In the genomic region with DNA sequence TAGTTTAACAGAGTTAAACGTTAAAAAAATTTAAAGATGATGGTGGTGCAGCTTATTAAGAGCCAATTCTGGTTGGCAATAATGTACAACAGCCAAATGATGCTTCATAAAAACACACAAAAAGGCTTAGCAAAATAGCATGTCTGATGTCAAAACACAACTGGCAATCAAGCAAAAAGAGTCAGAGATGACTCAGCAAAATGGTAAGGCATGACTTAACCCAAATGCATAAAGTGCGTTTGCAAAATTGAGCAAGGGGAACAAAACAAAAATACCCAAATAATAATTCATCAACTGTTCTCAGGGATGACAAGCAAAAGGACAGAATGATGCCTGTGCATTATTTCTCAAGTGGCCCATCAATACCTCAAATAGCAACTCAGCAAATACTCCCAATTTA, we compare ENCODE assay signal across 31 mouse cellular contexts.
"Had no signal": no experiment of that assay in that cellular context is flagged by ENCODE, and none has a peak within 500 bp of the region (broad histone marks: within the 10 kb centered on the region; RNA-seq: fewer than 3 reads in every experiment).

No protein-coding gene starts in this region.

- H3K9me3 ChIP-seq: limb, embryonic 10.5 days; limb, embryonic 12.5 days; limb, embryonic 13.5 days; limb, embryonic 15.5 days; liver, embryonic 12.5 days; liver, embryonic 13.5 days; liver, embryonic 15.5 days; lung, embryonic 15.5 days; megakaryocyte, embryonic 14.5 days; midbrain, embryonic 10.5 days; midbrain, embryonic 12.5 days; midbrain, embryonic 13.5 days; midbrain, embryonic 15.5 days; neural tube, embryonic 12.5 days had no signal

- H3K4me2 ChIP-seq: limb, embryonic 12.5 days; limb, embryonic 13.5 days; limb, embryonic 15.5 days; liver, embryonic 12.5 days; liver, embryonic 13.5 days; liver, embryonic 15.5 days; lung, embryonic 14.5 days; lung, embryonic 15.5 days; midbrain, embryonic 11.5 days; midbrain, embryonic 12.5 days; midbrain, embryonic 13.5 days; midbrain, embryonic 15.5 days; neural tube, embryonic 12.5 days had no signal

- H3K27me3 ChIP-seq: limb, embryonic 12.5 days; limb, embryonic 13.5 days; limb, embryonic 15.5 days; liver, embryonic 12.5 days; liver, embryonic 13.5 days; liver, embryonic 15.5 days; lung, embryonic 15.5 days; megakaryocyte, embryonic 14.5 days; midbrain, embryonic 12.5 days; midbrain, embryonic 13.5 days; midbrain, embryonic 15.5 days; neural tube, embryonic 12.5 days had no signal

- H3K27ac ChIP-seq: limb, embryonic 10.5 days; limb, embryonic 12.5 days; limb, embryonic 13.5 days; limb, embryonic 15.5 days; liver, embryonic 12.5 days; liver, embryonic 13.5 days; liver, embryonic 14.5 days; liver, embryonic 15.5 days; lung, embryonic 15.5 days; macrophage; midbrain, embryonic 10.5 days; midbrain, embryonic 12.5 days; midbrain, embryonic 13.5 days; midbrain, embryonic 15.5 days; neural tube, embryonic 12.5 days had no signal

- H3K36me3 ChIP-seq: limb, embryonic 10.5 days; limb, embryonic 12.5 days; limb, embryonic 13.5 days; limb, embryonic 15.5 days; liver, embryonic 12.5 days; liver, embryonic 13.5 days; liver, embryonic 15.5 days; lung, embryonic 15.5 days; midbrain, embryonic 10.5 days; midbrain, embryonic 12.5 days; midbrain, embryonic 13.5 days; midbrain, embryonic 15.5 days; neural tube, embryonic 12.5 days had no signal

- DNase-seq: left cerebral cortex, postnatal 4 days; liver; liver, embryonic 13.5 days; liver, postnatal 0 days; lung, adult 18-20 months; lung, adult 2 months; lung, embryonic 14.5 days; lung, postnatal 10 days; lung, postnatal 14 days; lung, postnatal 36 days; lung, postnatal 4 days; midbrain, embryonic 14.5 days had no signal

- H3K9ac ChIP-seq: limb, embryonic 12.5 days; limb, embryonic 13.5 days; limb, embryonic 15.5 days; liver, embryonic 12.5 days; liver, embryonic 13.5 days; liver, embryonic 14.5 days; liver, embryonic 15.5 days; liver, postnatal 0 days; lung, embryonic 14.5 days; lung, embryonic 15.5 days; midbrain, embryonic 12.5 days; midbrain, embryonic 13.5 days; midbrain, embryonic 15.5 days; neural tube, embryonic 12.5 days had no signal

- H3K4me3 ChIP-seq: limb, embryonic 10.5 days; limb, embryonic 12.5 days; limb, embryonic 13.5 days; limb, embryonic 15.5 days; liver, embryonic 12.5 days; liver, embryonic 13.5 days; liver, embryonic 15.5 days; lung, embryonic 15.5 days; megakaryocyte, embryonic 14.5 days; midbrain, embryonic 10.5 days; midbrain, embryonic 12.5 days; midbrain, embryonic 13.5 days; midbrain, embryonic 15.5 days; myocyte; neural tube, embryonic 12.5 days had no signal

- ATAC-seq: liver, embryonic 12.5 days; liver, postnatal 0 days; lung, postnatal 0 days; midbrain, embryonic 13.5 days; midbrain, embryonic 15.5 days; midbrain, embryonic 16.5 days had no signal

- H3K4me1 ChIP-seq: limb, embryonic 10.5 days; limb, embryonic 12.5 days; limb, embryonic 13.5 days; limb, embryonic 15.5 days; liver, embryonic 12.5 days; liver, embryonic 13.5 days; liver, embryonic 15.5 days; lung, embryonic 15.5 days; megakaryocyte, embryonic 14.5 days; midbrain, embryonic 10.5 days; midbrain, embryonic 12.5 days; midbrain, embryonic 13.5 days; midbrain, embryonic 15.5 days; neural tube, embryonic 12.5 days had no signal
